Mouse (Mus musculus) olfactory bulb, adult 2 months (tissue): ENCODE measurements around the gene Rbm45.

Experiments used
- CTCF ChIP-seq: fragments of 200-500 bp; IDR thresholded peaks from 2 replicates; pipeline ENCODE4 v1.5.1; 2012; ENCODE audit warnings: low read depth, mild to moderate bottlenecking, low read length, moderate library complexity; ENCODE audit not compliant: insufficient read depth
- POLR2A ChIP-seq: fragments of 200-500 bp; IDR thresholded peaks from 2 replicates; pipeline ENCODE4 v1.6.1; 2012; ENCODE audit warnings: mild to moderate bottlenecking, low read depth, low read length, moderate library complexity; ENCODE audit not compliant: insufficient read depth

GRCm38 (mm10) chr2:76360226-76360625 is 9.6 kb upstream of the Rbm45 start, which contains the start of gene Cyct:
- TF ChIP-seq CTCF (no peak), POLR2A (no peak)
